Mouse (Mus musculus): ENCODE data around the gene Ugt1a6a.

The Ugt1a6a gene

GRCm38 (mm10) chr1:88228121-88228520 lies 93.5 kb downstream of the Ugt1a6a start:
- DNase-seq (ENCODE audit: low read depth): no peak

- DNase-seq (ENCODE audit: low read depth): no peak
Observed at GRCm38 (mm10) chr1:88229566-88229965, 95.0 kb downstream of the Ugt1a6a start.

- no peak for DNase-seq (ENCODE audit: low read depth)
Observed at GRCm38 (mm10) chr1:88229986-88230385, 95.4 kb downstream of the Ugt1a6a start.

- DNase-seq (ENCODE audit: low read depth): no peak
Observed at GRCm38 (mm10) chr1:88230421-88230820, 95.8 kb downstream of the Ugt1a6a start.

GRCm38 (mm10) chr1:88230981-88231802 lies 96.6 kb downstream of the Ugt1a6a start:
- no peak for DNase-seq (ENCODE audit: low read depth)

- no peak for DNase-seq (ENCODE audit: low read depth)
Observed at GRCm38 (mm10) chr1:88231803-88232499, 97.3 kb downstream of the Ugt1a6a start.

- no peak for DNase-seq (ENCODE audit: low read depth)
Observed at GRCm38 (mm10) chr1:88232664-88233380, 98.2 kb downstream of the Ugt1a6a start.

- DNase-seq (ENCODE audit: low read depth): no peak
Observed at GRCm38 (mm10) chr1:88233421-88234247, 99.0 kb downstream of the Ugt1a6a start.

- no peak for DNase-seq (ENCODE audit: low read depth)
Observed at GRCm38 (mm10) chr1:88234248-88234610, 99.6 kb downstream of the Ugt1a6a start.

- no peak for DNase-seq (ENCODE audit: low read depth)
Observed at GRCm38 (mm10) chr1:88234646-88235045, 100.0 kb downstream of the Ugt1a6a start.

GRCm38 (mm10) chr1:88235046-88235893 lies 100.7 kb downstream of the Ugt1a6a start:
- no peak for DNase-seq (ENCODE audit: low read depth)

- DNase-seq (ENCODE audit: low read depth): no peak
Observed at GRCm38 (mm10) chr1:88235894-88236415, 101.3 kb downstream of the Ugt1a6a start.

GRCm38 (mm10) chr1:88237311-88237710 lies 102.7 kb downstream of the Ugt1a6a start:
- DNase-seq (ENCODE audit: low read depth): no peak

GRCm38 (mm10) chr1:88238771-88239170 lies 104.2 kb downstream of the Ugt1a6a start:
- no peak for DNase-seq (ENCODE audit: low read depth)

- DNase-seq (ENCODE audit: low read depth): no peak
Observed at GRCm38 (mm10) chr1:88240072-88240471, 105.5 kb downstream of the Ugt1a6a start.

- DNase-seq (ENCODE audit: low read depth): no peak
Observed at GRCm38 (mm10) chr1:88240579-88240978, 106.0 kb downstream of the Ugt1a6a start.

- DNase-seq (ENCODE audit: low read depth): no peak
Observed at GRCm38 (mm10) chr1:88243861-88244260, 109.3 kb downstream of the Ugt1a6a start.

GRCm38 (mm10) chr1:88245881-88246280 lies 111.3 kb downstream of the Ugt1a6a start:
- DNase-seq (ENCODE audit: low read depth): no peak

GRCm38 (mm10) chr1:88246386-88246785 lies 111.8 kb downstream of the Ugt1a6a start:
- no peak for DNase-seq (ENCODE audit: low read depth)

GRCm38 (mm10) chr1:88247660-88248059 lies 113.1 kb downstream of the Ugt1a6a start:
- no peak for DNase-seq (ENCODE audit: low read depth)

GRCm38 (mm10) chr1:88248658-88249057 lies 114.0 kb downstream of the Ugt1a6a start:
- DNase-seq (ENCODE audit: low read depth): no peak
